Mouse (Mus musculus): Measurements from ENCODE around the gene Tmem170. TPM values are rescaled to one million over a fixed set of nuclear protein-coding genes. Genes with fewer than 3 reads are reported as not detected.

Tmem170 gene
- total and polyA plus RNA-seq, 3 experiments: 0.51 to 12.5 (median 3.2) TPM

GRCm38 (mm10) chr8:111892615-111893014 lies 16.1 kb upstream of the Tmem170 start:
- ATAC-seq (ENCODE audit: extremely low read depth, insufficient number of reproducible peaks, low FRiP score, poor library complexity, severe bottlenecking) (no peak), DNase-seq (ENCODE audit: low spot score) (no peak)
- no peak overlapping the region for H3K4me3 ChIP-seq (ENCODE audit: low read depth, low read length)
- peaks cover 16% of the 10 kb centered on the region; the same call in 1 of the 2 replicates for H3K27me3 ChIP-seq (ENCODE audit: insufficient read depth, low read length)
- H3K36me3 ChIP-seq (replicated peaks): no peaks in the 10 kb centered on the region
- H3K9me3 ChIP-seq (replicated peaks): peaks cover 8% of the 10 kb centered on the region
- H3K4me1 ChIP-seq (ENCODE audit: insufficient read depth, low read depth, low read length): 0 out of 2 replicates have a peak, but pooled peaks cover 4% of the 10 kb centered on the region
- TF ChIP-seq CTCF (IDR thresholded peaks at IDR 0.05; ENCODE audit: low read depth, low read length) (no peak), POLR2AphosphoS5 (IDR thresholded peaks at IDR 0.05; ENCODE audit: insufficient replicate concordance, low read depth, low read length) (no peak)

GRCm38 (mm10) chr8:111891983-111892382 lies 15.4 kb upstream of the Tmem170 start:
- ATAC-seq (ENCODE audit: extremely low read depth, insufficient number of reproducible peaks, low FRiP score, poor library complexity, severe bottlenecking) (no peak), DNase-seq (ENCODE audit: low spot score) (no peak)
- peaks cover 8% of the 10 kb centered on the region for H3K9me3 ChIP-seq (replicated peaks)
- no peaks in the 10 kb centered on the region for H3K36me3 ChIP-seq (replicated peaks)
- H3K4me1 ChIP-seq (ENCODE audit: insufficient read depth, low read depth, low read length): peaks cover 6% of the 10 kb centered on the region; the same call in 1 of the 2 replicates
- H3K4me3 ChIP-seq (ENCODE audit: low read depth, low read length): no peak overlapping the region
- no peak for TF ChIP-seq POLR2AphosphoS5 (IDR thresholded peaks at IDR 0.05; ENCODE audit: insufficient replicate concordance, low read depth, low read length)
- TF ChIP-seq CTCF (IDR thresholded peaks at IDR 0.05; ENCODE audit: low read depth, low read length): no peak
- no peak for TF ChIP-seq GATA2 (IDR thresholded peaks at IDR 0.05; ENCODE audit: borderline replicate concordance, low read depth, low read length)
- no peak for TF ChIP-seq GATA1 (IDR thresholded peaks at IDR 0.05; ENCODE audit: borderline replicate concordance, low read length)
- no peak for TF ChIP-seq TAL1 (conservative IDR thresholded peaks at IDR 0.05; ENCODE audit: low read depth, low read length)
- H3K27me3 ChIP-seq (ENCODE audit: insufficient read depth, low read length): peaks cover 15% of the 10 kb centered on the region; the same call in 1 of the 2 replicates

GRCm38 (mm10) chr8:111890911-111891303 lies 14.4 kb upstream of the Tmem170 start:
- H3K27me3 ChIP-seq (ENCODE audit: insufficient read depth, low read length): peaks cover 12% of the 10 kb centered on the region; the same call in 1 of the 2 replicates
- TF ChIP-seq CTCF (IDR thresholded peaks at IDR 0.05; ENCODE audit: low read depth, low read length) (no peak), POLR2AphosphoS5 (IDR thresholded peaks at IDR 0.05; ENCODE audit: insufficient replicate concordance, low read depth, low read length) (no peak), TAL1 (conservative IDR thresholded peaks at IDR 0.05; ENCODE audit: low read depth, low read length) (no peak), GATA2 (IDR thresholded peaks at IDR 0.05; ENCODE audit: borderline replicate concordance, low read depth, low read length) (no peak), GATA1 (IDR thresholded peaks at IDR 0.05; ENCODE audit: borderline replicate concordance, low read length) (no peak)
- H3K4me3 ChIP-seq (ENCODE audit: low read depth, low read length): no peak overlapping the region
- ATAC-seq (ENCODE audit: extremely low read depth, insufficient number of reproducible peaks, low FRiP score, poor library complexity, severe bottlenecking) (no peak), DNase-seq (ENCODE audit: low spot score) (no peak)
- no peaks in the 10 kb centered on the region for H3K36me3 ChIP-seq (replicated peaks)
- peaks cover 6% of the 10 kb centered on the region; the same call in 1 of the 2 replicates for H3K4me1 ChIP-seq (ENCODE audit: insufficient read depth, low read depth, low read length)
- peaks cover 8% of the 10 kb centered on the region for H3K9me3 ChIP-seq (replicated peaks)

- no peak for ATAC-seq (ENCODE audit: extremely low read depth, insufficient number of reproducible peaks, low FRiP score, poor library complexity, severe bottlenecking)
These were observed 13.7 kb upstream of the Tmem170 start for GRCm38 (mm10) chr8:111889931-111890910.

GRCm38 (mm10) chr8:111888091-111888650 lies 11.6 kb upstream of the Tmem170 start:
- no peak for TF ChIP-seq TAL1 (conservative IDR thresholded peaks at IDR 0.05; ENCODE audit: low read depth, low read length)
- no peak for TF ChIP-seq GATA2 (IDR thresholded peaks at IDR 0.05; ENCODE audit: borderline replicate concordance, low read depth, low read length)
- no peak for TF ChIP-seq GATA1 (IDR thresholded peaks at IDR 0.05; ENCODE audit: borderline replicate concordance, low read length)
- TF ChIP-seq CTCF (IDR thresholded peaks at IDR 0.05; ENCODE audit: low read depth, low read length): no peak
- no peak for TF ChIP-seq POLR2AphosphoS5 (IDR thresholded peaks at IDR 0.05; ENCODE audit: insufficient replicate concordance, low read depth, low read length)
- no peak overlapping the region for H3K4me3 ChIP-seq (ENCODE audit: low read depth, low read length)
- peaks cover 10% of the 10 kb centered on the region; the same call in 1 of the 2 replicates for H3K27me3 ChIP-seq (ENCODE audit: insufficient read depth, low read length)
- H3K36me3 ChIP-seq (replicated peaks): no peaks in the 10 kb centered on the region
- DNase-seq (ENCODE audit: low spot score): no peak
- H3K4me1 ChIP-seq (ENCODE audit: insufficient read depth, low read depth, low read length): peaks cover 6% of the 10 kb centered on the region; the same call in 1 of the 2 replicates
- peaks cover 5% of the 10 kb centered on the region for H3K9me3 ChIP-seq (replicated peaks)
- no peak for ATAC-seq (ENCODE audit: extremely low read depth, insufficient number of reproducible peaks, low FRiP score, poor library complexity, severe bottlenecking)

More at GRCm38 (mm10) chr8:111889931-111890910, 13.7 kb upstream of the Tmem170 start:
- Histone ChIP-seq H3K36me3 (replicated peaks) (no peaks in the 10 kb centered on the region), H3K27me3 (ENCODE audit: insufficient read depth, low read length) (peaks cover 10% of the 10 kb centered on the region; the same call in 1 of the 2 replicates), H3K9me3 (replicated peaks) (peaks cover 8% of the 10 kb centered on the region), H3K4me1 (ENCODE audit: insufficient read depth, low read depth, low read length) (peaks cover 6% of the 10 kb centered on the region; the same call in 1 of the 2 replicates), H3K4me3 (ENCODE audit: low read depth, low read length) (no peak overlapping the region)
- TF ChIP-seq CTCF (IDR thresholded peaks at IDR 0.05; ENCODE audit: low read depth, low read length): no peak
- no peak for TF ChIP-seq GATA1 (IDR thresholded peaks at IDR 0.05; ENCODE audit: borderline replicate concordance, low read length)
- no peak for TF ChIP-seq TAL1 (conservative IDR thresholded peaks at IDR 0.05; ENCODE audit: low read depth, low read length)
- no peak for TF ChIP-seq GATA2 (IDR thresholded peaks at IDR 0.05; ENCODE audit: borderline replicate concordance, low read depth, low read length)
- no peak for TF ChIP-seq POLR2AphosphoS5 (IDR thresholded peaks at IDR 0.05; ENCODE audit: insufficient replicate concordance, low read depth, low read length)
- no peak for DNase-seq (ENCODE audit: low spot score)

GRCm38 (mm10) chr8:111887479-111887878 lies 10.9 kb upstream of the Tmem170 start:
- H3K4me1 ChIP-seq (ENCODE audit: insufficient read depth, low read depth, low read length): peaks cover 6% of the 10 kb centered on the region; the same call in 1 of the 2 replicates
- no peak for DNase-seq (ENCODE audit: low spot score)
- ATAC-seq (ENCODE audit: extremely low read depth, insufficient number of reproducible peaks, low FRiP score, poor library complexity, severe bottlenecking): peak; percentile 28

More at GRCm38 (mm10) chr8:111887479-111887878, 10.9 kb upstream of the Tmem170 start:
- Histone ChIP-seq H3K36me3 (replicated peaks) (no peaks in the 10 kb centered on the region), H3K27me3 (ENCODE audit: insufficient read depth, low read length) (peaks cover 10% of the 10 kb centered on the region; the same call in 1 of the 2 replicates), H3K9me3 (replicated peaks) (peaks cover 5% of the 10 kb centered on the region), H3K4me3 (ENCODE audit: low read depth, low read length) (no peak overlapping the region)
- no peak for TF ChIP-seq CTCF (IDR thresholded peaks at IDR 0.05; ENCODE audit: low read depth, low read length)
- TF ChIP-seq GATA2 (IDR thresholded peaks at IDR 0.05; ENCODE audit: borderline replicate concordance, low read depth, low read length): no peak
- TF ChIP-seq TAL1 (conservative IDR thresholded peaks at IDR 0.05; ENCODE audit: low read depth, low read length): no peak
- no peak for TF ChIP-seq GATA1 (IDR thresholded peaks at IDR 0.05; ENCODE audit: borderline replicate concordance, low read length)
- TF ChIP-seq POLR2AphosphoS5 (IDR thresholded peaks at IDR 0.05; ENCODE audit: insufficient replicate concordance, low read depth, low read length): no peak
